Mouse (Mus musculus) urinary bladder, adult 2 months (tissue): Measurements from ENCODE around the gene H2al2a. TPM values are rescaled to one million over a fixed set of nuclear protein-coding genes. Genes with fewer than 3 reads are reported as not detected.
"Not testable (repeated sequence)": the region's sequence is repeated elsewhere in the genome, so short reads cannot be mapped to it uniquely, and the experiment has no call there.

Experiments
- DNase-seq: peaks from one replicate; pipeline ENCODE4 v3.0.0; 2022; ENCODE audit warnings: low spot score
- polyA plus RNA-seq: library from polyadenylated mRNA; depleted of rRNA; stranded (reverse); fragments of >200 nt; gene quantifications from 2 replicates; pipeline ENCODE4 v1.2.3, GENCODE M21; 2012; rRNA removed

H2al2a gene
- polyA plus RNA-seq, 1 experiment, result not detected

GRCm38 (mm10) chr2:17975601-17976327 is 21.0 kb downstream of the H2al2a start:
- DNase-seq, result no peak

- DNase-seq, result no peak
Measured at GRCm38 (mm10) chr2:17973868-17974440, 22.8 kb downstream of the H2al2a start.

GRCm38 (mm10) chr2:17973246-17973645 is 23.5 kb downstream of the H2al2a start:
- no peak for DNase-seq

- DNase-seq, result no peak
Measured at GRCm38 (mm10) chr2:17972843-17973242, 23.9 kb downstream of the H2al2a start.

GRCm38 (mm10) chr2:17971407-17971806 is 25.4 kb downstream of the H2al2a start:
- DNase-seq, result no peak

GRCm38 (mm10) chr2:17970662-17971061 is 26.1 kb downstream of the H2al2a start:
- DNase-seq, result no peak

GRCm38 (mm10) chr2:17970187-17970586 is 26.6 kb downstream of the H2al2a start:
- no peak for DNase-seq

GRCm38 (mm10) chr2:17968571-17968970 is 28.2 kb downstream of the H2al2a start:
- no peak for DNase-seq

- not testable (repeated sequence) for DNase-seq
Measured at GRCm38 (mm10) chr2:17968037-17968436, 28.7 kb downstream of the H2al2a start.

- DNase-seq, result no peak
Measured at GRCm38 (mm10) chr2:17959501-17959900, 37.3 kb downstream of the H2al2a start.

- no peak for DNase-seq
Measured at GRCm38 (mm10) chr2:17946875-17947274, 49.9 kb downstream of the H2al2a start.

Other genes starting within 250 kb of the H2al2a start
- gene A930004D18Rik, start 40.8 kb upstream of the H2al2a start, polyA plus RNA-seq, result 3.6 and 3.9 TPM in 2 replicates
- gene Skida1, start 52.1 kb upstream of the H2al2a start, polyA plus RNA-seq, result 3.4 and 4.9 TPM in 2 replicates
- 31.4 and 31.7 TPM in 2 replicates for gene Mllt10, start 58.3 kb upstream of the H2al2a start, polyA plus RNA-seq